Mouse (Mus musculus) thymus, postnatal 0 days (tissue): ENCODE measurements at regions not wholly inside any gene's neighbourhood (a gene's known extent, or its start where the extent isn't known, plus 50 kb on each side); places are given as distances from the start of the nearest gene placed in this dataset.

Experiments
- DNase-seq: peaks from one replicate; pipeline ENCODE4 v3.0.0-alpha.2; 2015; ENCODE audit warnings: low spot score

DNA sequence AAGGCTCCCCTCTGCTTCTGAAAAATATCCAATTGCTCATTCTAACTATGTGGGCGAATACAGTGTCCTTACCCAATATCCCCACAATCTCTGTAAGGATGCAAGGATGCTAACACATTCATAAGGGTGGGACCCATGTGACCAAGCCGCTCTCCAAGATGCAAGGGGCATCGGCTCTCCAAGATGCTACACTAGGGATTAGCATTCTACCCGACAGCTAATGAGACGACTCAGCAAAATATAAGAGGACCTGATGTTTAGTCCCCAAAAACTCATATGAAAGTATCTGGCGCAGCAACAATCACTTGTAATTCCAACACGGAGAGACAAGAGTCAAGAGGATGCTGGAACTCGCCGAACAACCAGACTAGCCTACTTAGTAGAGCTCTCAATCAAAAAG is 299.6 kb upstream of the Jmjd1c start:
- no peak for DNase-seq

DNA sequence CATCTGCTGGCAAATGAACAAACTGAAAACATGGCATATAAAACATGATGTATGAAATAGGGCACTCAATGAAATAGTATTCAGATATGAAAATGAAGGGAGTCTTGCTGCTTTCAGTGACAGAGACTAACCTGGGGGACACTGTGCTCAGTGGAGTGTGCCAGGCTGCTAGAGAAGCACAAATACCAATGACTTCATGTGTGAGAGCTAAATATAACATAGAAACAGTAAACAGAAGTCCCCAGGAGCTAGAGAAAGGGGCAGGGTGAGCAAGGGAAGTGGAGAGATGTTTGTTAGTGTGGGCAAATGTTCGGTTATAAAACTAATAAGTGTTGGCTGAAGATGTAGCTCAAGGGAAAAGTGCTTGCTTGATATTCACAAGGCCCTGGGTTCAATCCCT is 293.2 kb upstream of the Jmjd1c start:
- no peak for DNase-seq

DNA sequence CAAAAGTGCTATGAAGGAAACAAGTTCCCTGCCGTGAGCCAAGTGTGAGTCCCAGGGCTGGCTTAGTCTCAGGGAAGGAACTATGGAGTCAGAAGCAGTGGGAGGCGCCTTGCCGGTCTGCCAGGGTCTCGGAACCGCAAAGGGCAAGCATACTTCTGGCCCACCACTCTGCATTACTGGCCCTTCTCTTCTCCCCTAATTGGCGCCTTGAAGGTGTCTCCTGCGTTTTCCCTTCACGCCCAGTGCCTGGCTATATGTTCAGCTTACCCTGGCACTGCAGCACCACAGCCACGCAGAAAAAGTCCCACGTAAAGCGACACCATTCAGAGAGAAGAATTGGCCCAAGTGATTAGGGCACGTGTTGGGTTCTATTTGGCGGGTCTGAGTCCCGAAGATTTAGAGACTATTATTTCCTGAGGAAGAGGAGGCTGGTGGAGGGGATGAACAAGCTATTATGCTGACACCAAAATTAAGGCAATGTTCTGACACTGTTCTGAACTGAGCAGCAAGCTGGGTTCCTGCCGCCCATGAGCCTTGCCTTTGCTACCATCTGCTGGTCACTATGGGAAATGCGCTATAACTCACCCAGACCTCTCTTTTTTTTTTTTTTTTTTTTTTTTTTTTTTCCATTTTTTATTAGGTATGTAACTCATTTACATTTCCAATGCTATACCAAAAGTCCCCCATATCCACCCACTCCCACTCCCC is 288.5 kb upstream of the Jmjd1c start:
- DNase-seq = peak; percentile 38

DNA sequence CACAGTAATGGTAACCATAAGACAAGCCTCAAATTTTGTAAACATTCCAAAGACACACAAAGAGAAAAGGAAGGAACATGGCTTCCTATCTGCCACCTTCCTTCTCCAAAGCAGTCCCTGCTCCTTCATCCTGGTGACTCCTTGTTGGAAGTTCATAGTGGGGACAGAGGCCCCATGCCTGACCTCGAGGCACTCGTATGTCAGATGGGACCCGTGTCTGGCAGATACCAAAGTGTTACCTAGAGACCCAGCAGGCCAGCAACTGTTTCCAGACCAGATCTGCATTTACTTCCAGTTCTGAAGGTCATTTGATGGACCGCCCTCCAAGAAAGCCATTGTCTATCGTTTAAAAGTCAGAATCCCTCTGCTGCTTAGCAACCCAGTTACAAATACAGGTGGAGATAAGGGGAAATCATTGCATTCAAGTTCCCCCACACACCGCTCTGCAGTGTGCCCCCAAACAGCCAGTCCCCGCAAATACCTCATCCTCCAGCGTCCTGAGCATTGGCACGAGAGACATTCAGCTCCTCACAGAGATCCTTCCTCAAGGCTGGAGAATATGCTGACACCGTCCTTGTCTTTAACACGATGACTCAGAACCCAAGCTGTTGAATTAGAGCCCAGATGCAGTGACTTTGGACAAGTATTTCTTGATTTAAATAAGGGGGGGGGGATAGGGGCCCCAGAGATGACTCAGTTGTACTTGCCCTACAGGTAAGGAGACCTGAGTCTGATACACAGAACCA is 283.2 kb upstream of the Jmjd1c start:
- no peak for DNase-seq

DNA sequence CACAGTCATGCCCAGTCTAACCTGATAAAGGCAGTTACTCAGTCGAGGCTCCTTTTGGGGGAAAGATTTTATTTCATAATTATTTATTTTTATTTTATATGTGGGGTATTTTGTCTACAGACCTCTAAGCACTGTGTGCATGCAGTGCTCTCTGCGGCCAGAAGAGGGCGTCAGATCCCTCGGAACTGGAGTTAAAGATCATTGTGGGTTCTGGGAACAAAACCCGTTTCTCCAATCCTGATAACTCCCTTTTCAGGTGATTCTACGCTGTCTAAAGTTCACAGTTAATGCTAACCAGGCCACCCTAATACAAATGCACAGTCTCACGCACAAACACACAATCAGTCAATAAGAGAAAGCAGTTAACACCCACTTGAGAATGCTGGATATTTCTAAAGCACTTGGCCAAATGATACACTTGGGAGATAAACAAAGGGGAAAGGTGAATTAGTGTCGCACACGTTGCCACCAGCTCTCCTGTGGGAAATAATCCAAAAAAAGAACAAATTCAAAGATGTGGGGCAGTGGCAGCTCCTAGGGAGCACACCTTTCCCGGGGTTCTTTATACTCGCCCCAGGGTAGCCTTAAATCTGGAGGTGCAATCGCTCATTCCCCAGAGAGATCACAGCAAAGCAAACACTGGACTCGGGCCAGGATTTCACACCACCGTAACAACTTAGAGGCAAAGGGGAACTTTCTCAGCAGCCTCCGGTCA is 281.9 kb upstream of the Jmjd1c start:
- DNase-seq = no peak

DNA sequence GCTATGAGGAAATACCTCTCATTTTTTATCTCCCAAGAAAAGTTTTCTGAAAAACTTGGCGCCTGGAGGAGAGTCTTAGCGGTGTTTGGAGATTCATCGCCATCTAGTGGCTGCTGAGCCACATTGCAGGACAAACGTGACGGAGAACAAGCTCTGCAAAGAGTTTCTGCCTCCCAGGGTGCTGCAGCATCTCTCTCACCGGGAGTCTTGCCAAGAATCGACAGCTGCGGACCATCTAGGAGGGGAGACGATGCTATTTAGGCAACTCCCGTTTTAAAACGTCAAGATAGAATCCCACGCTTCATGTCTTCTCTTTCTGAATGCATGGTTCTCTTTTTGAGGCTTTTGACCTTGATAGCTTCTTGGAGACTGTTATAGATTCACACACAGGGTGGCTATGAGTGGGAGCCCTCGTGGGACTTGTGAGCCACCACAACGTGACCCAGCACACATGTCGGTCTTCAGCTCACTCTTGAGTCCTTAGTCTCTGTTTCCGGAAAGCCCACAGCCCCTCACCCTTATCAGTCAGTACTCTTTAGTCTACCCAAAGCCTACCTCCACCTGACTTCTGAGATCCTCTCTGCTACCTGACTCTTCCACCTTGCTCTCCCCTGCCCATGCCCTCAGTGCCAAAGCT is 281.2 kb upstream of the Jmjd1c start:
- peak; percentile 58 for DNase-seq

DNA sequence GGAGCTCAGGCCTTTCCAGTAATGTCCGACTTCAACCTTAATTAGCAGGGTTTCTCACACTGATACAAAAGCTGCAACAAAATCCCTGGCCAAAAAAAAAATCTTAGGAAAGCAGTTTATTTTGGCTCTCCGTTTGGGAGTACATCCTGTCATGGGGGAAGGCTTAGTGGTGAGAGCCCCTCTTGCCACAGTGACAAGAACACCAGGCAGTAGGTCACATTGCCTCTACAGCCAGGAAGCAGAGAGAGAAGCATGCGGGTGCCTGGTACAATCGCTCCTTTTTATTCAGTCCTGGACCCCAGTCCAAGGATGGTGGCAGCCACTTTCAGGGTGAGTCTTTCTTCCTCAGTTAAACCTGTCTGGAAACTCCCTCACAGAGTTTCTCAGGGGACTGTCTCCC is 280.0 kb upstream of the Jmjd1c start:
- DNase-seq = no peak

DNA sequence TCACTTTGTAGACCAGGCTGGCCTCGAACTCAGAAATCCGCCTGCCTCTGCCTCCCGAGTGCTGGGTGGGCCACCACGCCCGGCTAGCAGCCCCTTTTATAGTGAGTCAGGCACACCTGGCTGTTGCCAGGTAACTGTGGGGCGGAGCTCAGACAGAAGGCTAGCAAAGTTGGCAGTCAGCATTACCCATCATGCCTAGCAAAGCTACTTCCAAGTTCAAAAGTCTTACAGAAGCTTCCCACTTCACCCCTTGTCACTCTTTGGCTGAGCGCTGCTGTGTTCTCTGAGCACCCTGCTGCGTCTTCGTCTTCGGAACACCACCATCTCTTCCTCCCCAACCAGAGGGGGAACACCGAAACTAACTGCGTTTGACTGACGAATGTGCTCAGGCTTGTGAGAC is 279.1 kb upstream of the Jmjd1c start:
- no peak for DNase-seq

DNA sequence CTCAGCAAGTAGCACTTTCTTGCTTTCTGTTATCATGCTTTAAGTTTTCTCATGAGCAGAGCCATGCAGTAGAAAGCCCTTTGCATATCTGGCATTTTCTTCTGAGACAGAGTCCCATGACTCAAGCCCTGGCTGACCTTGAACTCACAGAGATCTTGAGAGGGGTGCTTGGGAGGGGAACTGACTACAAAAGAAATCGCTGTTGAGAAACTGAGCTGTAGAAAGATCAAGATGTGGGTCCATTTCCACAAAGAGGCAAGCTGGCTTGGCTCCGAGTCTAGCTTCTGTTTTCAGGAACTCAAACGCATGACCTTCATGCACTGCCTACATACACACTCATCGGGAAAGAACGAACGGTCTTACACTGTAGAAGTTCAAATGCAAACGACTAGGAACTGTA is 278.0 kb upstream of the Jmjd1c start:
- no peak for DNase-seq

DNA sequence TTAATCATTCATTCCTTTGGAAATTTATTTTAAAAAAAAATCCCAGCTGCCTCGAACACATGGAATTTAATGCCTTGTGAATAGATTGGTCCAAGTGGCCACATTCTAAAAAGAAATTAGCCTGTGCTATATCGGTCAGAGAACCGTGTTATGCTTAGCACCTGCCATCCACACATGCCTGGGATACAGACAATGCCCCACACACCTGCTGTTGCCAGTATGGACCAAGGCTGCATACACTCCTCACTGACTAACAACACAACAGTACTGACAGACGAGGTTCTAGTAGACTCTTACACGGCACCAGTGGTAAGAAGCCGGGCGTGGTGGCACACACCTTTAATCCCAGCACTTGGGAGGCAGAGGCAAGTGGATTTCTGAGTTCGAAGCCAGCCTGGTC is 276.4 kb upstream of the Jmjd1c start:
- DNase-seq = no peak

DNA sequence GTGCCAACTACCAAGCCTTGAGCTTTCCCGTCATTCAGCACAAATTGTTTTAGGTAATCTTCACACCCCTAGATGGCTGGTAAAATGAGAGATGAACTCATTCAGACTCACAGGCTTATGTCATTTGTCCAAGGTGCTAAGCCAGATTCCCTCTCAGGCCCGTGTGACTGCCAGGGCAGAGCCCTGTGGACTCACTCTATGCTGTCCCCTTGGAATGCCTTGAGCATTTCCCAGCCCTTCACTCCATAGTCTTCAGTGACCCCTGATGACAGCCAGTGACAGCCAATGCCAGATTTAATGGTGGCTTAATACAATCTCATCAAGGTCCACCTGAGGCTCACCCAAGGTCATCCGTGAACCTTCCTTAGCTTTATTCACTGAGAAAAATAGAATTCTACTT is 270.2 kb upstream of the Jmjd1c start:
- no peak for DNase-seq

DNA sequence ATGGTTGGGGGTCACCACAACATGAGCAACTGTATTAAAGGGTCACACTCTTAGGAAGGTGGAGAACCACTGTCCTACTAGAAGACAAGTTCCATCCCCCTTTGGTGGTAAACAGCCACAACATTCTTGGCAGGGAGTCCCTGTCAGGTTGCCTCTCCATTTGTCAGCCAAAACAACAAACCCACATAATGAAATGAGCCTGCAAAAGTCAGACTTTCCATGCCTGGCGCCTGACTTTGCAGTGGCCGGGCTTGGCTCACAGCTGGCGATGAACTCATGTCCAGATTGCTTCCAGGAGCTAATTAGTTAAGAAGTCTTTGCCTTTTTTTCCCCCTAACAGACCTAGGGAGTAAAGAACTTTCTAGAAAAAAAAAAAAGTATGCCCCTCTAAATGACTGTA is 269.6 kb upstream of the Jmjd1c start:
- DNase-seq = no peak

DNA sequence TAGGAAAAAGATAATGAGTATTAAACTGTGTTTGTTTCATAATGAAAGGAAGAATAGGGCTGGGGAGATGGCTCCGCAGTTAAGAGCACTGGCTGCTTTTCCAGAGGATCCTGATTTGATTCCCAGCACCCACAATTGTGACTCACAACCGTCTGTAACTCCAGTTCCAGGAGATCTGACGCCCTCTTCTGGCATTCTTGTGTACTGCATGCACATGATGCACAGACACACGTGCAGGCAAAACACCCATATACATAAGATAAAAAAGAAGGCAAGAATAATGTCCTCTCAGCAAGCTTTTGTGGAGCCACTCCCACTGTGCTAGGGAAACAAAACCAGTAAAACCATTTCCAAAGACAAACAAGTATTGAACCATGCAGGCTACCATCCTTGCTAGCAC is 261.0 kb upstream of the Jmjd1c start:
- DNase-seq = no peak

DNA sequence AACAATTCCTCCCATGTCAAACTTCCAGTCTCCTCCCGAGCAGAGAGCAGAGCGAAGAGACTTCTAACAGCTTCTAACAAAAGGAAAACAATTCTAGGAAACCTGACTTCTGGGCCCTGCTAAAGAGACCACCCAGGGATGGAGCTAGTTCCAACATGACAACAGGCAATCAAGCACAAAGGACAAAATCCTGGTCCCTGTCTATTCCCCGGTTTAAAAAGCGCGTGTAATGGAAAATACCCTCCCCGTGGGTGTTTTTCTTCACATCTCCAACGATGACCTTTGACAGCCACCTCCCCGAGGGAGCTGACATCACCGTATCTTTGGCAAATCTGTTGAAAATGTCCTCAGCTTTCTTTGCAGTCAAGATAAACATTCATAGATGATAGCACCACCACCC is 256.9 kb upstream of the Jmjd1c start:
- DNase-seq = no peak

DNA sequence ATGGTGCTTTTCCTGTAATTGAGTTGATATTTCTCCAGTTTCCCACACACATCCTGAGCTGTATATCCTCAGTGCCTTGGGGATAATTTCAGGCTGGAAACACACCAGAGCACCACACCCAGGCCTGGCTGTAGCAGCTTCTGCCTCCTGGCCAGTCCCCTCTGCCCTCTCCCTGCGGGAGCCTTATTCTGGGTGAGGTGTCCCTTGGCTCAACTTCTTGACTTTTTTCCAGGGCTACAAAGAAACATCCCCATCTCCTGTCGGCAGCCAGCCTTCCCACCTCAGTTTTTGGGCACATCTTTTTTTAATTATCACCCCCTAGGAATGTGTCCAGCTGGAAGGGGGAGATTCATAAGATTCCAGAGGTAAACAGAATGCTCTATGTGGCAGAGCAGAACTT is 252.7 kb upstream of the Jmjd1c start:
- no peak for DNase-seq

DNA sequence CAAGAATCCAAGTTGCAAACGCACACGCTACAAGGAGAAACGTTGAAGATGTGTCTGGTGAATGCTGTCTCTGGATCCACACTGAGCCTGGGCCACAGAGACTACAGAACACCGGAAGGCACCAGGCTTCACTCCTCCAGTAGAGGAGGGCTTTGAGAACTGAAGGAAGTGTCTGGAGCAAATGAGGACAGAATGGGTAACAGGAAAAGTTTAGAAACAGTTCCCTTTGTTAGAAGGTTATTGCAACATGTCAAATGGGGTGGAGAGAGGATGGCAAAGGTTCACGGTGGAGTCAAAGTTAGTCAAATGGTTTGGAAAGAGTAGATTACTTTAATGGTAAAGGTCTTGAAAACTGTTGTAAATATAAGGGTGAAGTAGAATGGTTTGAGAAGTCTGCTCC is 247.1 kb upstream of the Jmjd1c start:
- DNase-seq = no peak

DNA sequence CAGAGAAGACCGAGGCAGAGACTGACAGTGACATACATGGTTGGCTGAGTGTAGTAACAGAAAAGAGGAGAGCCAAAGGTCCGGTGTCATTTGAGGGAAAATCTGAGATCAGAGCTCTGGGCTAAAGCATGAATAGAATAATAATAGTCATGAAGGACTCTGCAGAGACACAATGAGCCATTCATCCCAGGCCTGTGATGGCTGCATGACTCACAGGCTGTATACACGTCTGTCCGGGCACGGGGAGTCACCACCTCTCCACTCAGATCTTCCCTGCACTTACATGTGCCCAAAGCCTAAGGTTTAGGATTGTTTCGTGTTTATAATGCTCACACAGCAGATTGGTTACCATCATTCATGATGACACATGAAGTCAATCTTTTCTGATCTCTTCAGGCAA is 246.2 kb upstream of the Jmjd1c start:
- DNase-seq = no peak

DNA sequence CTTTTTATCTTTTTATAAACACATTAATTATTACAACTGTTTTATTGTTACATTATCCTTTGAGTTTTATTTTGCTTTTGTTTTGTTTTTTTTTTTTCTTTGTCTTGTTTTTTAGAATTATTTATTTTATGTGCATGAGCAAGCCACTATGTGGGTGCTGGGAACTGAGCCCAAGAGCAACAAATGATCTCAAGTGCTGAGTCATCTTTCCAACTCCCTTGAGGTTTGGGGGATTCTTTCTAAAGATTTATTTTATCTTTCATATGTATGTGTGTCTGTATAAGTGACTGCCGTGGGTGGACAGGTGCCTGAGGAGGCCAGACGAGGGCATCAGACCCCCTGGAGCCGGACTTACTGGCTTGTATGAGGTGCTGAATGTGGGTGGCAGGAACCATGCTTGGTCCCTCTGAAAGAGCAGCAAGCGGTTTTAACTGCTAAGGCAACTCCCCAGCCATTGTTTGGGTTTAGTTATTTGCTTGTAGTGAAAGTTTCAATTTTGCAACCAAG is 244.9 kb upstream of the Jmjd1c start:
- DNase-seq = no peak

DNA sequence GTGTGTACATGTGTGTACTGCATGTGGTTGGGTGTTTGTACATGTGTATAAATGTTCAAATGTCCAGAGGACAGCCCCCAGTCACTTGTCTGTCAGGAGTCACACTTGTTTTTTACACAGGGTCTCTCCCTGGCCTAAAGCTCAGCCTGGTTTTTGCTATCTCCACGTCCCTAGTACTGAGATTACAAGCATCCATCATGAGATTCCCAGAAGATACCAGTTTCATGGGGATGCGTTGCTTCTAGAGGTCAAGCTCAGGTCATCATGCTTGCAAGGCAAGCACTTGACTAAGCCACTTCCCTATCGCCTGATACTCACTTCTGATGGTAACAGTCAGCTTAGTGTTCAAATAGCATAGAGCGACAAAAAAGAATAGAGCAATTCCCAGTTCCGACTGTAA is 244.1 kb upstream of the Jmjd1c start:
- no peak for DNase-seq

DNA sequence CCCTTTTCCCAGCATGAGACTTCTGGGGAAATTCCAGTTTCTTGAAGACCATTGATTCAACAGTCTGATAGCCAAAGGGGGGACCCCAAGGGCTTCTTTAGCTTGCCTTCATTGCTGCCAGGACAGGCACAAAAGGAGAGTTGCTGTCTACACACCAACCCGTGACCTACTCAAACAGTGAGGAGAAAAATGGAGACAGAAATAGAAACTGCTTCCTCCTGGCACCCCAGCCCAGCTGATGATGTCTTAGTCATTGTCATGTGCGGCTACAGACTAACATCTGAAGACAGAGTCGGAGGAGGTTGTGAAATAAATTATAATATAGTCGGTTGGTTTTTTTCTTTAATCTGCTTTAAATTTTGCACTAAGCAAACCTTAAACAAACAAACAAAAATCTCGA is 243.2 kb upstream of the Jmjd1c start:
- peak; percentile 43 for DNase-seq

DNA sequence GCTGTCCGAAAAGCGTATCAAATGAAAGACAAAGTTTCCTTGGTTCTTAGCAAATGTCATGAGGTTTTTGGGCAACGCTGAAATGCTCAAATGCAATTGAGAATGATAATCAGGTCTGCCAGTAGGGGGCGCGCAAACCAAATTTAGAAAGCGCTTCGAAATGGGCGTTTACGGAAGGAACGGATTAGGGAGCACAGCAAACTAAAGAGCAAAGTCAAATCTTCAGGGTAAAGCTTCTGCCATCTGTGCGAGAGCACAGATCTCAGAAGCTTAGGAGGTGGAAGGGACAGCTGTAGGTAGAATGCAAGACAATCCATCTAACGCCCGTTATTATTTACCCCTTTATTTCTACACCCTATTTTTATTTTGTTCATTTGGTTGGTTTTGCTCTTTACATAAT is 242.7 kb upstream of the Jmjd1c start:
- peak; percentile 86 for DNase-seq

DNA sequence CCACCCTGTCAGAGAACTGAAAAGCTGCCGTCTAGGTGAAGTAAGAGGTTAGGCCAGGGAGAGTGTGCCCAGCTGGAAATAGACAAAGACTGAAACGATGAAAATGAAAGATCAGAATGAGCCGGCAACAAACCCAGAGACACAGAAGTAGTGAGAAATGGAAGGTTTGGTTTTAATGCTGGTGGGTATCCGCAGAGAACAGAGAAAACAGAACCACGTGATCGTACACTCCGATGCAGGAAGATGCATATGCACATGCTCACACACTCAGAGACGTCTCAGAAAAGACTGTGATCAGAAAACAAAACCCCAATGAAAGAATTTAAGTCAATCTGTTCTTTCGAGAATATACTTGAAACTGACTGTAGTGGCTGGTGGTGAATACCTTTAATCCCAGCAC is 241.0 kb upstream of the Jmjd1c start:
- no peak for DNase-seq
